Mouse (Mus musculus) cortical plate, adult 2 months (tissue): ENCODE data around the gene Sulf2.

Source experiments
- CTCF ChIP-seq: fragments of 200-500 bp; IDR thresholded peaks from 2 replicates; pipeline ENCODE4 v1.5.1; 2011; ENCODE audit warnings: mild to moderate bottlenecking, control low read depth, low read length; ENCODE audit not compliant: insufficient read depth; ENCODE audit errors: extremely low read depth
- POLR2A ChIP-seq: fragments of 200-500 bp; IDR thresholded peaks from 2 replicates; pipeline ENCODE4 v1.6.1; 2011; ENCODE audit warnings: mild to moderate bottlenecking, low read length, control low read depth; ENCODE audit not compliant: insufficient read depth; ENCODE audit errors: extremely low read depth

GRCm38 (mm10) chr2:166147930-166148651 is 7.4 kb downstream of the Sulf2 start:
- TF ChIP-seq CTCF (no peak), POLR2A (no peak)
